7 mouse cellular contexts compared by ENCODE assay signal in the genomic region with DNA sequence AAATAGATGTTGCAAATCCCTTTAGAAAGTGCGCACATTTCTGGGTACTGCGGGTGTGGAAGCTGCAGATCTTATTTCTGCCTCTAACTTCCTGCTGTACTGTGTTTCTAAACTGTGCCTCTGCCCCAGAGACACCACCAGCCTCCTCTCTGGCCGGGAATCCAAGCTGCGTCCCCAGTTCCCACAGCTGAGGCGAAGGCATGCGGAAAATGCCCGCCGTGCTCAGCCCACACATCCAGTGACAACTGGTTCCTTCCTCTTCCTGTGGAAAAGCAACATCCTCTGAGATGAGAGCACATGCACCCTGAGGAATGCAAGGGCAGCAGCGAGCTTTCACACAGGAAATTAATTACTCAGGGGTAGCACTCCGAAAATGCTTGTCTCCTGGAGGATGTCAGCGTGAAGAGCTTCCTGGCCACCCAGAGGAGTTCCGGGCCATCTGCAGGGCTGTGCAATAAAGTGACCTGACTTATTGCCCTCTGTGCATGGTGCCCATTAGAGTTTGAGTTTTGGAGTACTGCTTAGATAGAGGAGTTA. TPM values are rescaled to one million over a fixed set of nuclear protein-coding genes. Genes with fewer than 3 reads are reported as not detected.
DNase-seq lines count a peak whose midpoint lies in the region; ATAC-seq and TF ChIP-seq lines count a peak whose summit lies in the region.

No protein-coding gene starts in this region.

- DNase-seq in R1 (ENCODE audit: low read depth, low spot score) (peak; percentile 68), liver (peak; percentile 56)
- peak; percentile 53 for DNase-seq in brain, embryonic 14.5 days (ENCODE audit: low read depth)
- peak; percentile 60 for DNase-seq in gastrocnemius, postnatal 25 days
- DNase-seq in midbrain, embryonic 14.5 days: peak; percentile 47
- peak; percentile 55 for DNase-seq in thymus, postnatal 14 days

- H3K4me2 ChIP-seq in hindbrain, embryonic 16.5 days (ENCODE audit: low read length): peak overlapping the region; percentile 8; the same call in 1 of the 2 replicates
- H3K4me2 ChIP-seq in midbrain, embryonic 14.5 days (ENCODE audit: low read length): no peak overlapping the region

- no peak for TF ChIP-seq POLR2A in brain, embryonic 14.5 days (IDR thresholded peaks at IDR 0.05; ENCODE audit: borderline replicate concordance, extremely low read depth, insufficient read depth, insufficient read length, poor library complexity, severe bottlenecking)

- peak overlapping the region; percentile 36 for H3K27ac ChIP-seq in hindbrain, embryonic 16.5 days (ENCODE audit: low read depth, low read length)
- H3K27ac ChIP-seq in midbrain, embryonic 14.5 days (replicated peaks; ENCODE audit: low read depth, low read length): no peak overlapping the region

- ATAC-seq in hindbrain, embryonic 16.5 days: peak; percentile 87
- no peak for ATAC-seq in midbrain, embryonic 14.5 days (ENCODE audit: low FRiP score, low TSS enrichment)

- H3K4me1 ChIP-seq in hindbrain, embryonic 16.5 days (ENCODE audit: control insufficient read depth, insufficient read depth, low read depth, low read length): peaks cover 5% of the 10 kb centered on the region
- no peaks in the 10 kb centered on the region for H3K4me1 ChIP-seq in midbrain, embryonic 14.5 days (ENCODE audit: control insufficient read depth, insufficient read depth, low read length)

- TF ChIP-seq CTCF in brain, embryonic 14.5 days (IDR thresholded peaks at IDR 0.05; ENCODE audit: borderline replicate concordance, extremely low read depth, insufficient read depth, insufficient read length): peak; percentile 11; the same call in 1 of the 2 replicates

- H3K4me3 ChIP-seq in hindbrain, embryonic 16.5 days (ENCODE audit: low read length): no peak overlapping the region
- H3K4me3 ChIP-seq in midbrain, embryonic 14.5 days (replicated peaks; ENCODE audit: low read depth, low read length): no peak overlapping the region

- H3K27me3 ChIP-seq in hindbrain, embryonic 16.5 days (replicated peaks; ENCODE audit: control insufficient read depth, insufficient read depth, low read length): no peaks in the 10 kb centered on the region
- no peaks in the 10 kb centered on the region for H3K27me3 ChIP-seq in midbrain, embryonic 14.5 days (ENCODE audit: control insufficient read depth, insufficient read depth, low read length)

- H3K9ac ChIP-seq in hindbrain, embryonic 16.5 days (ENCODE audit: low read depth, low read length): no peak overlapping the region
- H3K9ac ChIP-seq in midbrain, embryonic 14.5 days (replicated peaks; ENCODE audit: low read length): 0 out of 2 replicates have a peak overlapping the region, but pooled peaks have one; percentile 20

- no peaks in the 10 kb centered on the region for H3K36me3 ChIP-seq in hindbrain, embryonic 16.5 days (ENCODE audit: control insufficient read depth, insufficient read depth, low read length)
- H3K36me3 ChIP-seq in midbrain, embryonic 14.5 days (ENCODE audit: control insufficient read depth, insufficient read depth, low read length): no peaks in the 10 kb centered on the region

- WGBS in hindbrain, embryonic 16.5 days: 20% methylated on average over 12 of the region's 12 CpGs
- WGBS in midbrain, embryonic 14.5 days: 28% methylated on average over 12 of the region's 12 CpGs

- H3K9me3 ChIP-seq in hindbrain, embryonic 16.5 days (ENCODE audit: control insufficient read depth, low read length): no peaks in the 10 kb centered on the region
- no peaks in the 10 kb centered on the region for H3K9me3 ChIP-seq in midbrain, embryonic 14.5 days (ENCODE audit: control insufficient read depth, low read length)

RNA-seq across cellular contexts. Expression of a gene that starts 45.9 kb away (rescaled TPM):
- polyA plus RNA-seq in brain, embryonic 14.5 days (2012; rRNA removed): not detected in 2 replicates
- total RNA-seq in gastrocnemius, postnatal 25 days (2021): not detected
- polyA plus RNA-seq in hindbrain, embryonic 16.5 days (2015; fragmentation: Nextera tagmentation; extraction: Ambion mirVana): 0.14 TPM in 1 of 2 replicates, not detected in the other
- polyA plus RNA-seq in midbrain, embryonic 14.5 days (2014; fragmentation: Nextera tagmentation; extraction: Ambion mirVana): 0.30 TPM in 1 of 2 replicates, not detected in the other
